Mouse (Mus musculus) limb, embryonic 14.5 days (tissue): ENCODE results near the gene 4931428L18Rik. TPM values are rescaled to one million over a fixed set of nuclear protein-coding genes. Genes with fewer than 3 reads are reported as not detected.

ENCODE experiments used
- ATAC-seq: fragments of 200-750 bp; cut with Nextera tagmentation; 2 replicates; pipeline ENCODE4 v1.8.0; 2017; ENCODE audit warnings: low read depth, moderate number of reproducible peaks, moderate TSS enrichment; ENCODE audit not compliant: low FRiP score
- DNase-seq: peaks from one replicate; pipeline ENCODE4 v3.0.0-alpha.2; 2015; ENCODE audit warnings: low spot score
- H3K27ac ChIP-seq: fragments of 300-500 bp; sonication (generic); replicated peaks from 2 replicates; pipeline ENCODE4 v1.5.1; 2014; ENCODE audit warnings: low read depth, mild to moderate bottlenecking, low read length, moderate library complexity, mixed read lengths
- H3K27me3 ChIP-seq: fragments of 300-500 bp; sonication (generic); 2 replicates; pipeline ENCODE4 v1.6.1; 2014; ENCODE audit warnings: low read length, mixed read lengths; ENCODE audit not compliant: control insufficient read depth, insufficient read depth
- H3K36me3 ChIP-seq: fragments of 300-500 bp; sonication (generic); 2 replicates; pipeline ENCODE4 v1.6.1; 2014; ENCODE audit warnings: mild to moderate bottlenecking, low read length, moderate library complexity, mixed read lengths; ENCODE audit not compliant: control insufficient read depth, insufficient read depth
- H3K4me1 ChIP-seq: fragments of 300-500 bp; sonication (generic); 2 replicates; pipeline ENCODE4 v1.6.1; 2014; ENCODE audit warnings: antibody characterized with exemption, low read length, mixed read lengths; ENCODE audit not compliant: control insufficient read depth, insufficient read depth
- H3K4me2 ChIP-seq: fragments of 300-500 bp; sonication (generic); replicated peaks from 2 replicates; pipeline ENCODE4 v1.6.1; 2014; ENCODE audit warnings: low read depth, mild to moderate bottlenecking, low read length, moderate library complexity; ENCODE audit not compliant: severe bottlenecking
- H3K4me3 ChIP-seq: fragments of 300-500 bp; sonication (generic); replicated peaks from 2 replicates; pipeline ENCODE4 v1.5.1; 2014; ENCODE audit warnings: low read length
- H3K9ac ChIP-seq: fragments of 300-500 bp; sonication (generic); 2 replicates; pipeline ENCODE4 v1.6.1; 2014; ENCODE audit warnings: mild to moderate bottlenecking, low read depth, low read length, moderate library complexity; ENCODE audit not compliant: severe bottlenecking
- H3K9me3 ChIP-seq: fragments of 300-500 bp; sonication (generic); 2 replicates; pipeline ENCODE4 v1.6.1; 2016; ENCODE audit warnings: low read length; ENCODE audit not compliant: control insufficient read depth
- POLR2A ChIP-seq: fragments of 200-500 bp; IDR thresholded peaks from 2 replicates; pipeline ENCODE4 v1.8.0; 2012; ENCODE audit warnings: inconsistent platforms, mild to moderate bottlenecking, moderate library complexity, borderline replicate concordance; ENCODE audit not compliant: insufficient read depth, insufficient read length; ENCODE audit errors: extremely low read depth
- WGBS: fragments of 180-500 bp; shearing (Covaris S2); extraction: QIAGEN DNeasy Blood & Tissue Kit; methylation state at CpG from one replicate; pipeline ENCODE4 v1.1.7; 2014; 5-methylcytosine and 5-hydroxymethylcytosine counted together
- polyA plus RNA-seq, 2 experiments: library from polyadenylated mRNA; depleted of rRNA in 1 of 2; stranded (reverse) in 1 of 2; unstranded in 1 of 2; fragments of >200 nt; fragmentation: Nextera tagmentation in 1 of 2; extraction: Ambion mirVana in 1 of 2; gene quantifications; 2 replicates each; pipeline versions ENCODE4 v1.2.1 to v1.2.3; 2012 to 2014

Gene 4931428L18Rik
- polyA plus RNA-seq, 2 experiments: not detected

GRCm38 (mm10) chr1:31210144-31210543 is 12.3 kb downstream of the 4931428L18Rik start:
- Histone ChIP-seq H3K27ac (no peak overlapping the region), H3K4me1 (no peaks in the 10 kb centered on the region), H3K9ac (no peak overlapping the region), H3K27me3 (no peaks in the 10 kb centered on the region), H3K4me3 (no peak overlapping the region), H3K9me3 (no peaks in the 10 kb centered on the region), H3K36me3 (no peaks in the 10 kb centered on the region), H3K4me2 (no peak overlapping the region)
- 2% methylated on average over 5 of the region's 5 CpGs for WGBS
- peak; percentile 80 for DNase-seq
- no peak for TF ChIP-seq POLR2A
- no peak for ATAC-seq

GRCm38 (mm10) chr1:31205770-31206169 is 16.7 kb downstream of the 4931428L18Rik start:
- Histone ChIP-seq H3K9ac (no peak overlapping the region), H3K27ac (no peak overlapping the region), H3K4me3 (no peak overlapping the region), H3K36me3 (no peaks in the 10 kb centered on the region), H3K4me1 (no peaks in the 10 kb centered on the region), H3K27me3 (no peaks in the 10 kb centered on the region), H3K4me2 (no peak overlapping the region), H3K9me3 (no peaks in the 10 kb centered on the region)
- no peak for DNase-seq
- no peak for ATAC-seq
- 76% methylated on average over 3 of the region's 3 CpGs for WGBS
- TF ChIP-seq POLR2A: no peak

- 65% methylated on average over 7 of the region's 7 CpGs for WGBS
- H3K4me2 ChIP-seq: no peak overlapping the region
- no peak for TF ChIP-seq POLR2A
- H3K9ac ChIP-seq: no peak overlapping the region
- no peaks in the 10 kb centered on the region for H3K36me3 ChIP-seq
- H3K9me3 ChIP-seq: no peaks in the 10 kb centered on the region
- H3K4me1 ChIP-seq: no peaks in the 10 kb centered on the region
- H3K27ac ChIP-seq: no peak overlapping the region
- no peaks in the 10 kb centered on the region for H3K27me3 ChIP-seq
- H3K4me3 ChIP-seq: no peak overlapping the region
- ATAC-seq (no peak), DNase-seq (no peak)
Observed at GRCm38 (mm10) chr1:31205346-31205745, 17.1 kb downstream of the 4931428L18Rik start.

GRCm38 (mm10) chr1:31203771-31204170 is 18.7 kb downstream of the 4931428L18Rik start:
- Histone ChIP-seq H3K4me1 (no peaks in the 10 kb centered on the region), H3K9ac (no peak overlapping the region), H3K27me3 (no peaks in the 10 kb centered on the region), H3K27ac (no peak overlapping the region), H3K4me2 (no peak overlapping the region), H3K9me3 (no peaks in the 10 kb centered on the region), H3K36me3 (no peaks in the 10 kb centered on the region), H3K4me3 (no peak overlapping the region)
- ATAC-seq (no peak), DNase-seq (no peak)
- no peak for TF ChIP-seq POLR2A
- WGBS: 84% methylated on average over 10 of the region's 10 CpGs

- DNase-seq (no peak), ATAC-seq (no peak)
- Histone ChIP-seq H3K27me3 (no peaks in the 10 kb centered on the region), H3K4me2 (no peak overlapping the region), H3K9me3 (no peaks in the 10 kb centered on the region), H3K27ac (no peak overlapping the region), H3K36me3 (no peaks in the 10 kb centered on the region), H3K4me3 (no peak overlapping the region), H3K4me1 (no peaks in the 10 kb centered on the region), H3K9ac (no peak overlapping the region)
- 86% methylated on average over 3 of the region's 3 CpGs for WGBS
- TF ChIP-seq POLR2A: no peak
Observed at GRCm38 (mm10) chr1:31196959-31197358, 25.5 kb downstream of the 4931428L18Rik start.

GRCm38 (mm10) chr1:31195633-31196032 is 26.9 kb downstream of the 4931428L18Rik start:
- Histone ChIP-seq H3K36me3 (no peaks in the 10 kb centered on the region), H3K4me2 (no peak overlapping the region), H3K27me3 (no peaks in the 10 kb centered on the region), H3K4me1 (no peaks in the 10 kb centered on the region), H3K4me3 (no peak overlapping the region), H3K9me3 (no peaks in the 10 kb centered on the region), H3K9ac (no peak overlapping the region), H3K27ac (no peak overlapping the region)
- ATAC-seq (no peak), DNase-seq (no peak)
- WGBS: 81% methylated on average over 1 of the region's 1 CpGs
- TF ChIP-seq POLR2A: no peak
